Mouse (Mus musculus) erythroblast, embryonic 14.5 days (primary cell): ENCODE measurements around the gene Cartpt.

Experiments
- GATA1 ChIP-seq: IDR thresholded peaks from 2 replicates; pipeline ENCODE4 v1.6.1; 2012; ENCODE audit warnings: low read length, inconsistent platforms, mixed read lengths
- TAL1 ChIP-seq: IDR thresholded peaks from 3 replicates; pipeline ENCODE4 v1.6.1; 2012; ENCODE audit warnings: low read length, inconsistent platforms, mixed read lengths

DNA sequence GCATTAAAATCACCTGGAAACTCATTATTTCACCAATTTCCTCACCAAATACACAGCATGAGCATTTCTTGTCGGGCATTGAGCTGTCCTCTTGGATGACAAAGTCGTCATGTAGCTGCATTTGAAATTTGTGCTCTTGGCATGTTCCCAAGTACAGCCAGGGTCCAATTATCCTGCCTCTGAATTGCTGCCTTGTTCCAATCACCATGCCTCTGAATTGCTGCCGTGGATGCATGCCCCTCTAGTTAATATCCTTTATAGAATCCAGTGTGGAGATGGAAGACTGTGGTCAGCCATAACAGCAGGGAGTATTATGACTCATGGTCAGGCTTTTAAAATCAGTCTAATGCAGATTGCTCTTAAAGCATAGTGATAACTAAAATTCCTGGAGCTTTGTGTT, 36.9 kb upstream of the Cartpt start:
- TF ChIP-seq GATA1 (no peak), TAL1 (no peak)
